Mouse (Mus musculus) kidney, postnatal 36 days (tissue): ENCODE measurements at regions not wholly inside any gene's neighbourhood (a gene's known extent, or its start where the extent isn't known, plus 50 kb on each side); places are given as distances from the start of the nearest gene placed in this dataset.
A peak's percentile ranks its signal among the peaks of the same experiment; 100 is the strongest.

Source experiments
- DNase-seq, 2 experiments: peaks; one replicate each; pipeline ENCODE4 v3.0.0; 2021 to 2022; ENCODE audit warnings: mixed read lengths in 2 of 2

DNA sequence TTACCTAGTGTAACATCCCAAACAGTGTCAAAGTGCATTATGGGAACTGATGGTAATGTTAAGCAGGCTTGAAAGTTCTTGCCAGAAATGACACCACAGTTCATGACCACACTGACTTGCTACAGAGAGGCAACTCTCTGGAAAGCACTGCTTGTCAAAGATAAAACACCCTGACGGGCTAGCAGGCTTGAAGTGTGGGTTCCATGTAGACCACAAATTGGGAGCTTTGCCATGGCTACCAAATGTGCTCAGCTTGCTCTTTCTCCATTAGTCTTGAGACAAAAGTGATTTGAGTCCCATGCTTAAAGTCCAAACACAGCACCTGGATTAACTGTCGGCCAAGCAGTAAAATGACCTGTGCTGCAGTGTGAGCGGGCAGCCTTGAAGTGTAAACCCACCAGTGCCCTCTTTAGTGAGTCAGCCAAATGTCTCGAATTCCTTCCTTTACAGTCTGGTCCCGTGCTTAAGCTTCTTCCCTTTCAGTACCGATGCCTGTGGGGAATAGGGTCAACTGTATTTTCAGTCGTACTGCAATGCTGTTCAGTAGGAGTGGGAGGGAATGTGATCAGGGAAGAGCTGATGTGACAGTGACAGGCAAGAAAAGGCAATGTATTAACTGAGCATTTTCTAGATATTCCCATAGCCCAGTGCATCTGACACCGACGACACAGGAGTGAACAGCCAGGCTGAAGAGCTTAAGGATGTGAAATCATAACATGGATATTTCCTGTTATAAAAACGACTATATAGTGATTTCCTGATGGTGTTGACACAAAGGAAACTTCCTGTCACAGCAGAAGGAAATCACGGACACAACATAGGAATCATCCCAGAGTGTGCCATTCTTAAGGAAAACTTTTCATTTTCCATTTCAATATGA, 600.4 kb upstream of the Nr5a2 start:
- no peak for DNase-seq

DNA sequence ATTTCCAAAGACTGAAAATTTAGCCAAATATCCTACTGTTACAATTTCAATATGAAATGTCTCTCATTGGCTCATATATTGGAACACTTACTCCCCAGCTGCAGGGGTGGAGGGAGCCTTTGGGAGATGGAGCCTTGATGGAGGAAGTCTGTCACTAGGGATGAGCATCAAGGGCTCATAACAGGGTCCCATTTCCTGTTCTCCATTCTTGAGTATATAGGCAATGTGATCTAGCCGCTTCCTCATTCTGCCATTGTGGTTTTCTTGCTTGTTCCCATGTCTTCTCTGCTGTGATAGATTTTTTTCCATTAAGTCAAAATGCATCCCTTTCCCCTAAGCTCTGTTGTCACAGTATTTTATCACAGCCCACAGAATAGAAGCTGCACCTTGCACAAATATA, 589.4 kb upstream of the Nr5a2 start:
- DNase-seq, result no peak

GRCm38 (mm10) chr1:137545666-137546065, 585.4 kb upstream of the Nr5a2 start:
- no peak for DNase-seq

DNA sequence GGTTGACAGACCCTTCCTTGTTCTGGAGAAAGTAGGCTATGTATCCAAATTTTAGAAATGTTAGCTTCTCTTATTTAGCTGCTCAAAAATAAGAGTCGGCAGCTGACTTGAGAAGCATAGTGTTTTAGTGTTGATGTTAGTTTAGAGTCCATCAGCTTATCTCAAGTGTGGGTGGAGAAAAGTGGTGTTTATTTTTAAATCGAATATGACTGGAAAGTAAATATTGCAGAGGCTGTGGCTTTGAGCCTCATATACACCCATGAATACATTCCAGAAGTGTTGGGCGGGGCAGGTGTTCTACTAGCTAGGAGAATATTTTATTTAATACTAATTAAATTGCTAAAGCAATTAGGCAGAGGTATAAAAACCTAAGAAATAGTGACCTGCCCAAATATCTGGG, 583.6 kb upstream of the Nr5a2 start:
- DNase-seq, result no peak

- DNase-seq, result peak in 1 of 2 experiments; percentile 5
Measured at GRCm38 (mm10) chr1:137541453-137541852, 581.2 kb upstream of the Nr5a2 start.

DNA sequence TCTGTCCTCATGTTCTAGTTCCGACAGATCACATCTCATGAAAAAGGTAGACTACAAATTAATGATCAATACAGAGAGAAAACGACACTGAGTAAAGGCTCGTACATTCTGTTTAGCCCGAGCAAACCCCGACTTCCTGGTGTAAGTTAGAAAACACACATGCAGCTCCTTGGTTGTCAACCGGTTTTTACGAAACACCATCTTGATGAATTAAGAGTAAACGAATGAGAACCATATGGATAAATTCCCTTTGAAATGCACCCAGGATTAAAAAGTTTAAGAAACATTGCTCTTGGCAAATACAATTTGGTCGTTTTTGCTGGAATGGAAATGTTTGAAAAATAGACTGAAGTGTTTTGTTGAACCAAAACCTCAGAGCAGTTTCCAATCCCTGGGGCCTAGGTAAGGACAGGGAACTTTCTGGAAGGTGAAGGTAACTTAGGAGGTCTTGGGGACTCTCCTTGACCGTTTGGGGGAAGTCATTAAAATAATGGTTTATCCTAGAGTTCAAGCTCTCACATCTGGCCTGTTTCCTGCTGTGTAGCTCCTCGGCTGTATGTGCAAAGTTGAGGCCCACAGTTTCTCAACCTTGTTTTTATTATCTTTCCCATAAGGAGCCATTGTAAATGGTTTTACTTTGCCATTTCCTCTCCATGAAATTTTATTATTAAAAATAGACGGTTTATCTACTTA, 579.3 kb upstream of the Nr5a2 start:
- DNase-seq, result no peak

DNA sequence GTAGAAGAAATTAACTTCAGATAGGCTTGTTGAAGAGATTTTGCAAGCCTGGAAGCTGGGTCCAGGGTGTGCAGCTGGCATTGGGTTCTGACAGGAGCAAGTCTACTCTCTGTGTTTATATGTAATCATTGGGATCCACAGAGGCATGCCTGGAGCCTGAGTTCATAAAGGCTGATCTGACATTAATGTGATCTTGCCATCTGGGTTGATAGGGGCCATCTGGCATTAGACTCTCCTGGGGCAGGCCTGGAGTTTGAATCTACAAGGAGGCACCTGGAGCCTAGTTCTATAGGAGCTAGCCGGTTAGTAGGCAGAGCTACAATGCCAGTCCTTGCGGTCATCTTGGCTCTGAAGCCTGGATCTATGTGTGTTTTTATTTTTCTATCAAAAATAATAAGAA, 554.5 kb upstream of the Nr5a2 start:
- no peak for DNase-seq

DNA sequence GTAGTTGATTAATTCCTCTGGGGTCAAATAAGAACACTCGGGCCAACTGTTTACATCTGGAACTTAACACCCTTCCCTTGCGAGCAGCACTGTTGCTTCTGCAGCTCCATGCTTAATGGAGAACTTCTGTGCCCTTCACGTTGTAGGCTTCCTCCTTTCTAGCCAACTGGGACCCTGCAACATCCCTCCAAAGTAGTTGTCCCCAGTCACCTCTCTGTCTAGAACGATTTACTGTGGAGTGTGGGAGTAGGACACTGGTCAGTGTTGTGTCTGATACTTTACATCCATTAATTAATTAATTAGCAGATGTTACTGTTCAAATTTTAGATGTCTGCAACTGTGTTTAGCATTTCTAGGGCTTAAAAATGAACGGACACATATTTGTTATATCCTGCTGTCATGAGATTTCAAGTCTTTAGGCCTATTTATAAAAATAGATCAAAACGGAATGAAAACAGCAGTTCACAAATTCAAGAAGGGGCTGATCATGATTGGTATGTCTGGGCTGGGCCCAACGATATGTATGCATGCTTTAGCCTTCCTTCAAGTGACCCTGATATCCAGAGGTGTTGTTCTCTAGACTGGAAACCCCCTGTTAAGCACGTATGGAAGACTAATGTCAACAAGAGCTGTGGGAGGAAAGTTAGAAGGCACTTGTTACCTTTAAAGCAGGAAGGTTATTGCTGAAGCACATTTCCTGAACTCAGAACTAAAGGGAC, 543.6 kb upstream of the Nr5a2 start:
- DNase-seq, result no peak

- DNase-seq, result no peak
Measured at GRCm38 (mm10) chr1:137488226-137488625, 528.0 kb upstream of the Nr5a2 start.

DNA sequence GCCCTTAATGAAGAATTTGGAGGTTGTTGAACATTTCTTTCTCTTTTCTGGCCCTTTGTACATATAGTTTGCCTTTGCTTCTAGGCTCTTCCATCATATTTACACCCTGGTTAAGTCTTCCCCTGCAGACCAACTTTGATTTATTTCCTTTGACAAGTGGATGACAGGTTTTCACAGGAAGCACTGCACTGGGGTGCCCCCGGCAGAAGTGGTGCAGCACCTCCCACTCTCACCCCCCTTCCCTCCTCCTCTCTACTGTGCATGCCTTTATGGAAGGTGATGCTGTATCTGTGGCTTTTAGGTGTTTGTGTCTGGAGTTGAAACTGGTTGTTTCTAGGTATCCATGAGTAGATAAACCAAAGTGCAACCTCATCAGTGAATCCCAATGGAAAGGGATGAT, 518.2 kb upstream of the Nr5a2 start:
- DNase-seq, result no peak

DNA sequence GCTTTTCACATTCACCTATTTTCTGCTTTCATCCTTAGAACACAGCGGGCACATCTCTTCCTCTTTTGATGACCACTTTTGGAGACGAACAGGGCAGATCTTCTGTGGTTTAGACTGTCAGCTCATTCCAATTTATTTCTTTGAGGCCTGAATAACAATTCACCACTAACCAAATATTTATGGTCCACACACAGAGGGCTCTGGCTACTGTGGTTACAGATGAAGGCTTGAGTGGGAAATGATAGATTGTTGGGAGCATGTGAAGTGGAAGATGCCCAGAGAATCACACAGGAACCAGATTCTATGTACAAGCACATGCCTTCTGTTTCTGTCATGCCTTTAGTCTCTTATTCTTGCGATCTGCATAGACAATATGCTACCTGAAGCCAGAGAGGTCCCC, 517.0 kb upstream of the Nr5a2 start:
- DNase-seq, result no peak

DNA sequence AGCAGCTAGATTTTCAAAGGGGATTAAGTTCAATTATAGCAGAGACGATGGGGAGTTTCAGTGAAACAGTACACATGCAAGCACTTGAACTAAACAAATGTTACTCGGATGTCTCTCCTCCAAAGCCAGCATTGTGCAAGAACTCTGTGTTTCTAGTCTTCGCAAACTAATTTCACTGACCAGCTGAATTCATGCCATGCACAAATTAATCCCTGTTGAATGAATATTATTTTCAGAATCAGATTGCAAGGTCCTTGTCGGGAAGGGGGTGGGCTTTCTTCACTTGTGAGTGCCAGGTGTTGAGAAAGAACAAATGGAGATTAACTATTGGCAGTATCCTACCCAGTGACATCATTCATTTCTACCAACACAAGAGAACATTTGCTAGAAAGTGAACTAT, 514.6 kb upstream of the Nr5a2 start:
- DNase-seq, result no peak

GRCm38 (mm10) chr1:137473800-137474685, 513.8 kb upstream of the Nr5a2 start:
- DNase-seq, result no peak

GRCm38 (mm10) chr1:137464971-137465370, 504.7 kb upstream of the Nr5a2 start:
- no peak for DNase-seq

- no peak for DNase-seq
Measured at GRCm38 (mm10) chr1:137461189-137461588, 500.9 kb upstream of the Nr5a2 start.

GRCm38 (mm10) chr1:137453446-137454208, 493.4 kb upstream of the Nr5a2 start:
- DNase-seq, result peak in 1 of 2 experiments; percentile 6

DNA sequence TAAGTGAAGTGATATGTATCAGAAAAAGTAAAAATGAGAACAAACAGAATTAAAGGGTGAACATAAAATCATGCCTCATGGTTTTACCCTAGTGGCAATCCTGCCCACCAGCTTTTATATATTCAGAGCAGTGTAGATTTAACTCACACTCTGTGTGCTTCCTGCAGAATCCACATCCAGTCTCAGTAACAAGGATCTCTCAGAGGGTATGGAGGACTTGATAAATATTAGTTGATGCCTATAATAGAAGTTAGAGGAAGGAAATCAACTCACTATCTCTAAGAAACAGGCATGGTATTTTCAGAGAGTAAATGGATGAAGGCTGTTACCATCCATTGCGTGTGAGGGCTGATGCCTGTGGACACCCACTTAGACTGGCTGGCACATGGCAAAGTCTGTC, 492.5 kb upstream of the Nr5a2 start:
- no peak for DNase-seq

DNA sequence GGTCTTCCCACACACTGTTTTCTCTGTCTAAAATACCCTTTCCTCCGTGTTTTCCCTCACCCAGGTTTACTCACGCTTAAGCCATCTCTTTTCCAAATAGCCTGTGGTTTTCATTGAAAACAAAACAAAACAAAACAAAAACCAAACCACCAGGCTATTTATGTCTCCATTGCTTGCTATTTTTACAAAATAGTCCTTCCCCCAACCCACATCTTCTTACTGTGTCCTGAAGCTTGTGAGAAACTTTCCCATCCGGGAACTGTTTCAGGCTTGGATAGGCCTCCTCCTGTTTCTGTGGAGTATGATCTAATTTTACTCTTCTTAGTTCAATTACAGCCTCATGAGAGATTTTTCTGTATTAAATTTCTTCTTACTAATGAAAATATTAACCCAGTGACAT, 486.2 kb upstream of the Nr5a2 start:
- no peak for DNase-seq

GRCm38 (mm10) chr1:137428110-137428509, 467.9 kb upstream of the Nr5a2 start:
- DNase-seq, result no peak

- no peak for DNase-seq
Measured at GRCm38 (mm10) chr1:137418388-137418787, 458.1 kb upstream of the Nr5a2 start.

- DNase-seq, result no peak
Measured at GRCm38 (mm10) chr1:137396736-137397135, 436.5 kb upstream of the Nr5a2 start.

DNA sequence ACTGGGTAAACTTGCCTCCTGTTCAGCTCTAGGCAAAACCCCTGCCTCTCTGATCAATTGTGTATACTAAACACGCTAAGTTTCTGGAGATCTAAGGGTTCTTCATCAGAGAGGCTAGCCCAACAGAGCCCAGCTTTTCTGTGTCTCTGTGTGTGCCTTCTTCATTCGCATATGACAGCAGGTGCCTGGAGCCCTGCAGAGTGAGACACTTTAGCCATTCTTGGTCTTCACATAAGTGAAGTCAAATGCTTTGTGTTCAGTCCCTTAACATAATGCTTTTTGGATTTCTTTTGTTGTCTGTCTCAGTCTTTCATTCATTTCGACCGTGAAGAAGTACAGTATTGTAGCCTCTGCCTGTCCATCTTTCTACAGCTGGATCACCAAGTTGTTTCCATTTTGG, 427.3 kb upstream of the Nr5a2 start:
- no peak for DNase-seq
